Mouse (Mus musculus): ENCODE data around the gene Ciao2a.

GRCm38 (mm10) chr9:66084171-66084570 is 42.2 kb upstream of the Ciao2a start:
- TF ChIP-seq CTCF (IDR thresholded peaks at IDR 0.05; ENCODE audit: extremely low read depth, insufficient read depth, low read length) = no peak
- no peak for TF ChIP-seq POLR2A (IDR thresholded peaks at IDR 0.05; ENCODE audit: extremely low read depth, insufficient read depth, low read length)

All from cortical plate, adult 2 months (tissue).